Mouse (Mus musculus) heart, postnatal 0 days (tissue): ENCODE measurements around the gene Prpf3. TPM values are rescaled to one million over a fixed set of nuclear protein-coding genes. Genes with fewer than 3 reads are reported as not detected.
"Not testable (repeated sequence)": the region's sequence is repeated elsewhere in the genome, so short reads cannot be mapped to it uniquely, and the experiment has no call there.

Experiments used
- ATAC-seq: fragments of 200-750 bp; cut with Nextera tagmentation; 2 replicates; pipeline ENCODE4 v1.8.0; 2017; ENCODE audit warnings: low read depth, moderate number of reproducible peaks, moderate library complexity; ENCODE audit not compliant: insufficient read depth
- DNase-seq: peaks from one replicate; pipeline ENCODE4 v3.0.0-alpha.2; 2016; ENCODE audit warnings: low spot score
- H3K27ac ChIP-seq: fragments of 300-500 bp; sonication (generic); 2 replicates; pipeline ENCODE4 v1.5.1; 2014; ENCODE audit warnings: low read depth, mild to moderate bottlenecking
- H3K27me3 ChIP-seq: fragments of 300-500 bp; sonication (generic); 2 replicates; pipeline ENCODE4 v1.6.1; 2014; ENCODE audit warnings: low read length, mixed read lengths; ENCODE audit not compliant: control insufficient read depth, insufficient read depth
- H3K36me3 ChIP-seq: fragments of 300-500 bp; sonication (generic); replicated peaks from 2 replicates; pipeline ENCODE4 v1.6.1; 2014; ENCODE audit warnings: low read length, mixed read lengths; ENCODE audit not compliant: control insufficient read depth, insufficient read depth
- H3K4me1 ChIP-seq: fragments of 300-500 bp; sonication (generic); 2 replicates; pipeline ENCODE4 v1.6.1; 2014; ENCODE audit warnings: antibody characterized with exemption; ENCODE audit not compliant: control insufficient read depth, insufficient read depth
- H3K4me2 ChIP-seq: fragments of 300-500 bp; sonication (generic); 2 replicates; pipeline ENCODE4 v1.6.1; 2014; ENCODE audit warnings: low read depth, mild to moderate bottlenecking, low read length, moderate library complexity
- H3K4me3 ChIP-seq: fragments of 300-500 bp; sonication (generic); 2 replicates; pipeline ENCODE4 v1.5.1; 2014; ENCODE audit warnings: low read depth, low read length
- H3K9ac ChIP-seq: fragments of 300-500 bp; sonication (generic); replicated peaks from 2 replicates; pipeline ENCODE4 v1.6.1; 2014; ENCODE audit warnings: low read depth, low read length, mixed read lengths
- H3K9me3 ChIP-seq: fragments of 300-500 bp; sonication (generic); replicated peaks from 2 replicates; pipeline ENCODE4 v1.6.1; 2016; ENCODE audit warnings: low read length; ENCODE audit not compliant: control insufficient read depth
- CTCF ChIP-seq: IDR thresholded peaks from 2 replicates; pipeline ENCODE4 v1.5.1; 2016; ENCODE audit warnings: antibody characterized with exemption, control low read depth, low read depth
- EP300 ChIP-seq: IDR thresholded peaks from 2 replicates; pipeline ENCODE4 v1.6.1; 2016; ENCODE audit warnings: antibody characterized with exemption, low read depth
- WGBS: fragments of 180-500 bp; shearing (Covaris S2); extraction: QIAGEN DNeasy Blood & Tissue Kit; methylation state at CpG from one replicate; pipeline ENCODE4 v1.1.7; 2014; 5-methylcytosine and 5-hydroxymethylcytosine counted together
- polyA plus RNA-seq: library from polyadenylated mRNA; unstranded; fragments of >200 nt; fragmentation: Nextera tagmentation; extraction: Ambion mirVana; gene quantifications from 2 replicates; pipeline ENCODE4 v1.2.1, GENCODE M21; 2015
- total RNA-seq: library from RNA; depleted of rRNA; stranded (reverse); fragments of >200 nt; gene quantifications from 2 replicates; pipeline ENCODE4 v1.2.3, GENCODE M21; 2014; ENCODE audit warnings: low replicate concordance

Gene Prpf3
- total and polyA plus RNA-seq, 2 experiments from 2014 or later, result 6.0 to 16.3 TPM

- Histone ChIP-seq H3K27me3 (no peaks in the 10 kb centered on the region), H3K9ac (no peak overlapping the region), H3K4me2 (no peak overlapping the region), H3K27ac (no peak overlapping the region), H3K4me3 (no peak overlapping the region), H3K4me1 (no peaks in the 10 kb centered on the region), H3K9me3 (no peaks in the 10 kb centered on the region), H3K36me3 (peaks cover 47% of the 10 kb centered on the region)
- 55% methylated on average over 7 of the region's 7 CpGs for WGBS
- TF ChIP-seq EP300 (no peak), CTCF (no peak)
- no peak for ATAC-seq
- no peak for DNase-seq
Observed at GRCm38 (mm10) chr3:95863578-95863977, 7.9 kb upstream of the Prpf3 start.

- H3K4me1 ChIP-seq, result 0 out of 2 replicates have a peak, but pooled peaks cover under 1% of the 10 kb centered on the region
- no peak overlapping the region for H3K9ac ChIP-seq
- H3K9me3 ChIP-seq, result no peaks in the 10 kb centered on the region
- H3K27me3 ChIP-seq, result no peaks in the 10 kb centered on the region
- no peak overlapping the region for H3K27ac ChIP-seq
- DNase-seq, result peak; percentile 77
- no peak overlapping the region for H3K4me2 ChIP-seq
- H3K36me3 ChIP-seq, result peaks cover 33% of the 10 kb centered on the region
- TF ChIP-seq CTCF (peak; percentile 73), EP300 (no peak)
- H3K4me3 ChIP-seq, result no peak overlapping the region
- 42% methylated on average over 2 of the region's 2 CpGs for WGBS
- peak; percentile 66; the same call in 1 of the 2 replicates for ATAC-seq
Observed at GRCm38 (mm10) chr3:95861796-95862195, 6.1 kb upstream of the Prpf3 start.

GRCm38 (mm10) chr3:95861216-95861615, 5.5 kb upstream of the Prpf3 start:
- H3K4me2 ChIP-seq, result no peak overlapping the region
- WGBS, result 73% methylated on average over 10 of the region's 10 CpGs
- DNase-seq (no peak), ATAC-seq (no peak)
- TF ChIP-seq EP300 (no peak), CTCF (peak; percentile 31)
- H3K4me1 ChIP-seq, result 0 out of 2 replicates have a peak, but pooled peaks cover 5% of the 10 kb centered on the region
- peaks cover 28% of the 10 kb centered on the region for H3K36me3 ChIP-seq
- H3K4me3 ChIP-seq, result no peak overlapping the region
- H3K9ac ChIP-seq, result no peak overlapping the region
- no peaks in the 10 kb centered on the region for H3K9me3 ChIP-seq
- no peaks in the 10 kb centered on the region for H3K27me3 ChIP-seq
- no peak overlapping the region for H3K27ac ChIP-seq

GRCm38 (mm10) chr3:95860323-95860722, 4.6 kb upstream of the Prpf3 start:
- Histone ChIP-seq H3K36me3 (peaks cover 19% of the 10 kb centered on the region), H3K9me3 (no peaks in the 10 kb centered on the region), H3K4me2 (no peak overlapping the region), H3K9ac (no peak overlapping the region), H3K4me3 (no peak overlapping the region), H3K27me3 (no peaks in the 10 kb centered on the region), H3K4me1 (0 out of 2 replicates have a peak, but pooled peaks cover 5% of the 10 kb centered on the region), H3K27ac (no peak overlapping the region)
- TF ChIP-seq CTCF (peak; percentile 45), EP300 (no peak)
- DNase-seq (no peak), ATAC-seq (no peak)
- 67% methylated on average over 3 of the region's 3 CpGs for WGBS

DNA sequence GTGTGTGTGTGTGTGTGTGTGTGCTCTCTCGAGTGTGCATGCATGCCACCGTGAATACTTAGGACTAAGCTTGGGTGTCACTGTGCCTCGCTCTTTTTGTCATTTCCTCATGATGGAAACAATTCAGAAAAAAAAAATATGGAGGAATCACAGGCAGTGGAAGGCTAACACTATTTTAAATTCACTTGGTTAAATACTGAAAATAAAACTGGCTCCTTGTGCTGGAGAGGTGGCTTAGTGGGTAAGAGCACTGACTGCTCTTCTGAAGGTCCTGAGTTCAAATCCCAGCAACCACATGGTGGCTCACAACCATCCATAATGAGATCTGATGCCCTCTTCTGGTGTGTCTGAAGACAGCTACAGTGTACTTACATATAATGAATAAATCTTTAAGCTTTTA, 2.6 kb upstream of the Prpf3 start:
- H3K4me3 ChIP-seq, H3K9ac ChIP-seq, ATAC-seq, H3K27ac ChIP-seq, H3K27me3 ChIP-seq, H3K9me3 ChIP-seq, H3K4me2 ChIP-seq, H3K36me3 ChIP-seq, DNase-seq: not testable (repeated sequence)
- 68% methylated on average over 3 of the region's 3 CpGs for WGBS
- peaks cover 13% of the 10 kb centered on the region for H3K4me1 ChIP-seq

- H3K27ac ChIP-seq, H3K4me3 ChIP-seq, H3K9me3 ChIP-seq, H3K27me3 ChIP-seq, H3K9ac ChIP-seq, ATAC-seq, H3K4me2 ChIP-seq, DNase-seq: not testable (repeated sequence)
- peaks cover 14% of the 10 kb centered on the region for H3K36me3 ChIP-seq
- WGBS, result 73% methylated on average over 1 of the region's 1 CpGs
- H3K4me1 ChIP-seq, result peaks cover 13% of the 10 kb centered on the region
Observed at GRCm38 (mm10) chr3:95857050-95857449, 1.4 kb upstream of the Prpf3 start.
